Comparison of ENCODE assay signal across 14 mouse cellular contexts in genomic region chr9:57268575-57268974, GRCm38 (mm10). TPM values are rescaled to one million over a fixed set of nuclear protein-coding genes. Genes with fewer than 3 reads are reported as not detected.
DNase-seq lines count a peak whose midpoint lies in the region; ATAC-seq lines count a peak whose summit lies in the region.
"Had no signal": no experiment of that assay in that cellular context is flagged by ENCODE, and none has a peak within 500 bp of the region (broad histone marks: within the 10 kb centered on the region; RNA-seq: fewer than 3 reads in every experiment).

No protein-coding gene starts in this region.

- H3K27me3 ChIP-seq in forebrain, embryonic 10.5 days (ENCODE audit: poor library complexity, severe bottlenecking), result peaks cover 54% of the 10 kb centered on the region
- H3K27me3 ChIP-seq in forebrain, embryonic 15.5 days, result no peaks in the 10 kb centered on the region

- H3K9ac ChIP-seq in forebrain, embryonic 15.5 days (replicated peaks), result no peak overlapping the region
- H3K9ac ChIP-seq: embryonic facial prominence, embryonic 15.5 days; limb, embryonic 15.5 days; neural tube, embryonic 13.5 days had no signal

- H3K36me3 ChIP-seq in forebrain, embryonic 10.5 days (replicated peaks), result no peaks in the 10 kb centered on the region
- H3K36me3 ChIP-seq in forebrain, embryonic 15.5 days, result no peaks in the 10 kb centered on the region
- H3K36me3 ChIP-seq: embryonic facial prominence, embryonic 15.5 days; limb, embryonic 15.5 days; neural tube, embryonic 13.5 days had no signal

- DNase-seq in forebrain, embryonic 10.5 days (ENCODE audit: extremely low spot score, low spot score), result peak; percentile 53
- DNase-seq in lung, postnatal 10 days, result peak; percentile 76
- no peak for DNase-seq in lung, adult 18-20 months
- peak; percentile 56 for DNase-seq in liver
- DNase-seq in natural killer cell, adult 2 months (ENCODE audit: low spot score in 2 of 2), result peak; percentile 36 to 51
- DNase-seq in spleen, postnatal 10 days (ENCODE audit: low spot score in 2 of 2), result no peak
- no peak for DNase-seq in right cerebral cortex, postnatal 14 days
- DNase-seq: cerebellum, adult 11 months; spleen, adult 18-20 months had no signal

- H3K4me1 ChIP-seq in forebrain, embryonic 10.5 days, result peaks cover 86% of the 10 kb centered on the region
- H3K4me1 ChIP-seq in forebrain, embryonic 15.5 days, result peaks cover 14% of the 10 kb centered on the region

- no peak overlapping the region for H3K4me2 ChIP-seq in forebrain, embryonic 15.5 days (replicated peaks)
- H3K4me2 ChIP-seq: embryonic facial prominence, embryonic 15.5 days; limb, embryonic 15.5 days; neural tube, embryonic 13.5 days had no signal

- H3K27ac ChIP-seq in forebrain, embryonic 10.5 days, result peak overlapping the region; percentile 68; the same call in 1 of the 2 replicates
- no peak overlapping the region for H3K27ac ChIP-seq in forebrain, embryonic 15.5 days (replicated peaks)
- H3K27ac ChIP-seq: embryonic facial prominence, embryonic 15.5 days; limb, embryonic 15.5 days; neural tube, embryonic 13.5 days had no signal

- 3% methylated on average over 3 of the region's 3 CpGs for WGBS in forebrain, embryonic 10.5 days
- WGBS in forebrain, embryonic 15.5 days, result 5% methylated on average over 3 of the region's 3 CpGs

- no peak overlapping the region for H3K4me3 ChIP-seq in forebrain, embryonic 10.5 days
- H3K4me3 ChIP-seq in forebrain, embryonic 15.5 days, result no peak overlapping the region
- H3K4me3 ChIP-seq: embryonic facial prominence, embryonic 15.5 days; limb, embryonic 15.5 days; neural tube, embryonic 13.5 days had no signal

- ATAC-seq in forebrain, embryonic 15.5 days (replicated peaks), result no peak

- no peaks in the 10 kb centered on the region for H3K9me3 ChIP-seq in forebrain, embryonic 10.5 days
- no peaks in the 10 kb centered on the region for H3K9me3 ChIP-seq in forebrain, embryonic 15.5 days
- H3K9me3 ChIP-seq: embryonic facial prominence, embryonic 15.5 days; limb, embryonic 15.5 days; neural tube, embryonic 13.5 days had no signal

RNA-seq across cellular contexts. Expression of gene 1700017B05Rik, which starts 6.2 kb away (rescaled TPM):
- 14.8 and 15.6 TPM in 2 replicates for polyA plus RNA-seq in forebrain, embryonic 10.5 days (2016; fragmentation: Nextera tagmentation; extraction: Ambion mirVana)
- 5.0 and 5.8 TPM in 2 replicates for polyA plus RNA-seq in forebrain, embryonic 15.5 days (2015; fragmentation: Nextera tagmentation; extraction: Ambion mirVana)

RNA-seq across cellular contexts. Expression of gene Trcg1, which starts 32.2 kb away (rescaled TPM):
- 0.05 TPM in 1 of 2 replicates, not detected in the other for polyA plus RNA-seq in forebrain, embryonic 10.5 days (2016; fragmentation: Nextera tagmentation; extraction: Ambion mirVana)
- polyA plus RNA-seq in forebrain, embryonic 15.5 days (2015; fragmentation: Nextera tagmentation; extraction: Ambion mirVana), result not detected in 2 replicates
- polyA plus RNA-seq: C2C12; embryonic facial prominence, embryonic 15.5 days; limb, embryonic 15.5 days; neural tube, embryonic 13.5 days had no signal

Comparison
In these comparisons a context has a peak if more than half of its experiments do, and no peak if none do; other contexts are left out.
1. DNase-seq: peak in forebrain, embryonic 10.5 days (single experiment), lung, postnatal 10 days (single experiment), liver (single experiment) and natural killer cell, adult 2 months (2 of 2); none in lung, adult 18-20 months (0 of 2), spleen, postnatal 10 days (0 of 2) and right cerebral cortex, postnatal 14 days (single experiment).